Mouse (Mus musculus) ES-Bruce4 (cell line): ENCODE measurements at regions not wholly inside any gene's neighbourhood (a gene's known extent, or its start where the extent isn't known, plus 50 kb on each side); places are given as distances from the start of the nearest gene placed in this dataset.
A peak's percentile ranks its signal among the peaks of the same experiment; 100 is the strongest.

Source experiments
- H3K27ac ChIP-seq: 2 replicates; pipeline ENCODE4 v1.5.1; 2012; ENCODE audit warnings: low read length, inconsistent platforms; ENCODE audit not compliant: insufficient read depth
- H3K27me3 ChIP-seq: 2 replicates; pipeline ENCODE4 v1.6.1; 2012; ENCODE audit warnings: mild to moderate bottlenecking, low read length, inconsistent platforms; ENCODE audit not compliant: control insufficient read depth, poor library complexity, insufficient read depth, severe bottlenecking
- H3K36me3 ChIP-seq: 2 replicates; pipeline ENCODE4 v1.6.1; 2012; ENCODE audit warnings: inconsistent platforms, mild to moderate bottlenecking, low read length, moderate library complexity; ENCODE audit not compliant: control insufficient read depth, poor library complexity, insufficient read depth, severe bottlenecking
- H3K4me1 ChIP-seq: one replicate; pipeline ENCODE4 v1.8.1; 2011; ENCODE audit warnings: low read length; ENCODE audit not compliant: control insufficient read depth, insufficient read depth
- H3K4me3 ChIP-seq: 2 replicates; pipeline ENCODE4 v1.5.1; 2011; ENCODE audit warnings: low read depth, mild to moderate bottlenecking, low read length
- H3K9ac ChIP-seq: 2 replicates; pipeline ENCODE4 v1.6.1; 2012; ENCODE audit warnings: low read depth, mild to moderate bottlenecking, inconsistent platforms; ENCODE audit not compliant: poor library complexity, severe bottlenecking
- H3K9me3 ChIP-seq: replicated peaks from 2 replicates; pipeline ENCODE4 v1.6.1; 2012; ENCODE audit warnings: mild to moderate bottlenecking, low read length, inconsistent platforms; ENCODE audit not compliant: control insufficient read depth, poor library complexity, insufficient read depth, severe bottlenecking
- CTCF ChIP-seq: IDR thresholded peaks from one replicate; pipeline ENCODE4 v1.8.1; 2011; ENCODE audit warnings: low read depth, low read length
- EP300 ChIP-seq: IDR thresholded peaks from 2 replicates; pipeline ENCODE4 v1.6.1; 2011; ENCODE audit warnings: low read depth, low read length; ENCODE audit not compliant: insufficient read depth
- POLR2A ChIP-seq: IDR thresholded peaks from one replicate; pipeline ENCODE4 v1.8.1; 2011; ENCODE audit warnings: low read length; ENCODE audit not compliant: insufficient read depth

DNA sequence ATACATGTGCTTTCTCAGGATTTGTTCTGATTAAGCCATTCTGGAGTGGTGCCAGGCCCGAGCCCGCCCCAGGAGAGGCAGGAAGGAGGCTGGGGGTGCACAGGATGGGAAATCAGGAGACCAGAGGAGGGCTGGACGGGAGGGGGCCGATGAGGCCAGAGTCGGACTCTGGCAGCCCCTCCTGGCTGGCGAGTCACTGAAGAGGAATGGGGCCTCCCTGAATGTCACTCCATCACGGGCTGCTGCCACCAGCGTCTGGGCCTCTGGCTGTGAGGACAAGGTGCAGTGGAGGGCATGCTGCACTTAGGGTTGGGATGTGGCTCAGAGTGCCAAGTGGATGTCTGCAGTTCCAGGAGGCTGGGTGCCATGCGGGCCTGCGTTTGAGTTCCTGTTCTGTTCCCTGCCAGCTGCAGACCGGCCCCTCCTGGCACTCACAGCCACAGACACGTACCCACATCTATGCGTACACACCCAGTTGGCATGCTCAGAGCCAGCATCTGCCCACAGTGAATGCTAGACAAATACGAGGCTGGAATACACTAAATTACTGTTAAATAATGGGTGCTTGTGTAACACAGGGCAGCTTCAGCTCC, 94.9 kb upstream of the Zfp618 start:
- no peak for TF ChIP-seq EP300
- no peak for TF ChIP-seq POLR2A
- no peak for TF ChIP-seq CTCF
- H3K9ac ChIP-seq, result no peak overlapping the region
- H3K36me3 ChIP-seq, result no peaks in the 10 kb centered on the region
- no peak overlapping the region for H3K27ac ChIP-seq
- H3K4me3 ChIP-seq, result no peak overlapping the region
- no peaks in the 10 kb centered on the region for H3K4me1 ChIP-seq
- no peaks in the 10 kb centered on the region for H3K27me3 ChIP-seq
- peaks cover 6% of the 10 kb centered on the region for H3K9me3 ChIP-seq

- Histone ChIP-seq H3K9ac (no peak overlapping the region), H3K27ac (no peak overlapping the region), H3K36me3 (no peaks in the 10 kb centered on the region), H3K4me3 (no peak overlapping the region), H3K9me3 (peaks cover 9% of the 10 kb centered on the region), H3K27me3 (no peaks in the 10 kb centered on the region), H3K4me1 (no peaks in the 10 kb centered on the region)
- TF ChIP-seq POLR2A (no peak), CTCF (no peak), EP300 (no peak)
Observed at GRCm38 (mm10) chr4:62872562-62872961, 92.8 kb upstream of the Zfp618 start.

DNA sequence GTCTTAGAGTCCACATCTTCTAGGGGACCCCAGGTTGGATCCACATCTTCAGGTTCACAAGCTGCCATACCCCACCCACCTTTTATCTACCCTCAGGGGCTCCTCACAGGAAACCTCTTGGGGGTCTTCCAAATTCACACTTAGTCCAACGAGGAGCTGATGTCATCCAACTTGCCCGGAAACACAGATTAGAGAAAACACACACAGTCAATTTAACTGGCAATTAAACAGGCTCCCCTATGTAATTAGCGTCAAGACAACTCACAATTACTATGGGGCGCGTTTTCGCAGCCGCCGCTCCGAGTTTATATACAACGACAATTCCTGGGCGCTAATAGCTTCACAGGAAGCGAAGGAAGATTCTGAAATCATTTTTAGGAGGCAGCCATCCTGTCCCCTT, 91.4 kb upstream of the Zfp618 start:
- Histone ChIP-seq H3K4me1 (no peaks in the 10 kb centered on the region), H3K4me3 (no peak overlapping the region), H3K36me3 (no peaks in the 10 kb centered on the region), H3K27me3 (no peaks in the 10 kb centered on the region), H3K27ac (no peak overlapping the region), H3K9ac (no peak overlapping the region), H3K9me3 (peaks cover 6% of the 10 kb centered on the region)
- TF ChIP-seq EP300, result no peak

- H3K36me3 ChIP-seq, result no peaks in the 10 kb centered on the region
- no peaks in the 10 kb centered on the region for H3K27me3 ChIP-seq
- no peak overlapping the region for H3K27ac ChIP-seq
- no peak overlapping the region for H3K4me3 ChIP-seq
- H3K9me3 ChIP-seq, result 0 out of 2 replicates have a peak, but pooled peaks cover 3% of the 10 kb centered on the region
- no peaks in the 10 kb centered on the region for H3K4me1 ChIP-seq
- no peak overlapping the region for H3K9ac ChIP-seq
- TF ChIP-seq EP300 (no peak), CTCF (no peak), POLR2A (no peak)
Observed at GRCm38 (mm10) chr4:62878063-62878462, 87.3 kb upstream of the Zfp618 start.

DNA sequence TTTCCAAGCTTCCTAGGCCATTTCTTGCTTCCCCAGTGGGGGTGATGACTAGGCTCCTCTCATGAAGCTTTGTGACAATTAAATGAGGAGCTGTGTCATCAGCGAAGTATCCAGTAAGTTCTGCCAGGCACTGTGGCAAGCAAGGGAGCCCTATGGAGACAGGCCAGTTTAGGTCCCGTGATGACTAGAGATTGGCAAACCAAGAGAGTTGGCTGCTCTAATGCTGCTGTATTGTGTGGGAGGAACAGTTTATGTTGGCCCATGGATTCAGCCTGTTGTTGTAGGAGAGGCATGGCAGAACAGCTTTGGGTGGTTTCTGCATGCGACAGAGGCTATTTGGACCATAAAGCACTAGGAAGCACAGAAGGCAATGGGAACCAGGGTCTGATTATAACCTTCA, 86.4 kb upstream of the Zfp618 start:
- Histone ChIP-seq H3K27me3 (no peaks in the 10 kb centered on the region), H3K9me3 (0 out of 2 replicates have a peak, but pooled peaks cover 3% of the 10 kb centered on the region), H3K36me3 (no peaks in the 10 kb centered on the region), H3K27ac (no peak overlapping the region), H3K4me1 (no peaks in the 10 kb centered on the region), H3K9ac (no peak overlapping the region), H3K4me3 (no peak overlapping the region)
- TF ChIP-seq POLR2A (no peak), EP300 (no peak), CTCF (no peak)

GRCm38 (mm10) chr4:62881824-62882223, 83.5 kb upstream of the Zfp618 start:
- no peak for TF ChIP-seq EP300
- peak; percentile 73 for TF ChIP-seq CTCF
- no peak for TF ChIP-seq POLR2A
- no peak overlapping the region for H3K4me3 ChIP-seq
- H3K27ac ChIP-seq, result no peak overlapping the region
- H3K9me3 ChIP-seq, result 0 out of 2 replicates have a peak, but pooled peaks cover 1% of the 10 kb centered on the region
- no peak overlapping the region for H3K9ac ChIP-seq
- no peaks in the 10 kb centered on the region for H3K27me3 ChIP-seq
- H3K4me1 ChIP-seq, result no peaks in the 10 kb centered on the region
- no peaks in the 10 kb centered on the region for H3K36me3 ChIP-seq
